In the genomic region with DNA sequence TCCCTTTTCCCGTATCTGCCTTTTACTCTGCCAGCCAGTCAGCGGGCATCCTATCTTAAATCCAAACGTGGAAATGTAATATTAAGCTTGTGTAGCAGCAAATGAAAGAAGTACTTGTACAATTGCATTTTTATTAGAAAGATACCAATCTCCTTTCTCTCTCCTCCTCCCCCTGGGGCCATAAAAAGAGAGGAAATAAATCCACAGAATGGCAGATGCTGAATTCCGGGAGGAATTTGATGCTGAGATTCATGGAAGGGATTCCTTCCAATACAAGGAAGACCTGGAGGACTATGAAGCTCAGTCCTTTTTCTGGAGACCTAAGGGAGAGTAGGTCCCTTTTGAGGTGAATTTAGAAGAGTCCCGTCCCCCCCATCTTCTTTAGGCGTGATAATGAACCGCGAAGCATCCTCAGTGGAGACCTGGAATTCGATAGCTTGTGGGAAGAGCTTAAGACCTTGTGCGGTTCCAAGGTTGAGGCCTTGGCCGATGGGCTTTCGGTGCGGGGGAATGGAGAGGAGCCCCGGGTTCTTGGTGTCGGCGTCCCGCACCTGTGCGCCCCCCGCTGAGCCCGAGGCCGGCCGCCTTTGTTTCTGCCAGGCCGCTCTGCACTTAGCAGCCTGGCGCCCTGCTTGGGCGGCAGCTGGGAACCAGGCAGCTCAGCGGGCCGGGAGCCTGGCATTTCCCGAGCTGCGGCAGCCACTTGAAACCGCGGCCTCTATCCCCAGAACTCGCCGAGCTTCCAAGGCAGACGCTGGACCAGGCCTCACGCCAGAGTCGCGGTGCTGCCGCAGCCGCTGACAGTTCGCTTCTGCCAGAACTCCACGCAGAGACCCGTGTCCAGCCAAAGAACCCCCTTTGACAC, we compare ENCODE assay signal across 10 mouse cellular contexts. TPM values are rescaled to one million over a fixed set of nuclear protein-coding genes. Genes with fewer than 3 reads are reported as not detected.
A peak's percentile ranks its signal among the peaks of the same experiment; 100 is the strongest.
DNase-seq lines count a peak whose midpoint lies in the region; ATAC-seq and TF ChIP-seq lines count a peak whose summit lies in the region.
"Had no signal": no experiment of that assay in that cellular context is flagged by ENCODE, and none has a peak within 500 bp of the region (broad histone marks: within the 10 kb centered on the region; RNA-seq: fewer than 3 reads in every experiment).

No protein-coding gene starts in this region.

- no peak for TF ChIP-seq CTCF in stomach, postnatal 0 days (IDR thresholded peaks at IDR 0.05; ENCODE audit: low read depth)

- H3K36me3 ChIP-seq in limb, embryonic 10.5 days: peaks cover 21% of the 10 kb centered on the region
- 0 out of 2 replicates have a peak, but pooled peaks cover 2% of the 10 kb centered on the region for H3K36me3 ChIP-seq in stomach, postnatal 0 days (ENCODE audit: control insufficient read depth, insufficient read depth, low read length)

- no peak for TF ChIP-seq EP300 in stomach, postnatal 0 days (optimal IDR thresholded peaks at IDR 0.05)

- 3% methylated on average over 42 of the region's 42 CpGs for WGBS in limb, embryonic 10.5 days
- WGBS in stomach, postnatal 0 days: 14% methylated on average over 39 of the region's 42 CpGs

- no peaks in the 10 kb centered on the region for H3K9me3 ChIP-seq in limb, embryonic 10.5 days (replicated peaks)
- H3K9me3 ChIP-seq in stomach, postnatal 0 days (ENCODE audit: control insufficient read depth, low read length): no peaks in the 10 kb centered on the region

- intact Hi-C loops in gastrocnemius, postnatal 14 days (cut with DNase I; ENCODE audit: low total_unique reads): no loop called here

- H3K9ac ChIP-seq in stomach, postnatal 0 days (ENCODE audit: low read length): peak overlapping the region; percentile 89

- ATAC-seq in stomach, postnatal 0 days (ENCODE audit: low FRiP score, low TSS enrichment): no peak
- no peak for ATAC-seq in erythroblast, adult 5-6 weeks (replicated peaks; ENCODE audit: low FRiP score, poor library complexity, severe bottlenecking)

- H3K27me3 ChIP-seq in limb, embryonic 10.5 days (ENCODE audit: low read depth, poor library complexity, severe bottlenecking): peaks cover 71% of the 10 kb centered on the region
- no peaks in the 10 kb centered on the region; the same call in 1 of the 2 replicates for H3K27me3 ChIP-seq in stomach, postnatal 0 days (ENCODE audit: control insufficient read depth, insufficient read depth, low read length)

- H3K4me2 ChIP-seq in stomach, postnatal 0 days (replicated peaks; ENCODE audit: low read depth): peak overlapping the region; percentile 77

- peak; percentile 36 for DNase-seq in gastrocnemius, adult 18-20 months (ENCODE audit: low spot score)
- DNase-seq in gastrocnemius, postnatal 14 days: no peak
- peak; percentile 20 for DNase-seq in ovary, postnatal 36 days (ENCODE audit: low spot score)
- DNase-seq in ovary, adult 18-20 months (ENCODE audit: low spot score): no peak
- peak; percentile 71 for DNase-seq in limb, embryonic 10.5 days (ENCODE audit: low spot score)
- no peak for DNase-seq in stomach, postnatal 0 days (ENCODE audit: low spot score)
- no peak for DNase-seq in layer of hippocampus, postnatal 14 days (ENCODE audit: low spot score in 2 of 2)

- H3K4me1 ChIP-seq in limb, embryonic 10.5 days: peaks cover 98% of the 10 kb centered on the region
- peaks cover 4% of the 10 kb centered on the region; the same call in 1 of the 2 replicates for H3K4me1 ChIP-seq in stomach, postnatal 0 days (replicated peaks; ENCODE audit: control insufficient read depth, insufficient read depth)

- H3K27ac ChIP-seq in limb, embryonic 10.5 days: peak overlapping the region; percentile 86
- peak overlapping the region; percentile 96 for H3K27ac ChIP-seq in stomach, postnatal 0 days (replicated peaks)

- peak overlapping the region; percentile 41 for H3K4me3 ChIP-seq in limb, embryonic 10.5 days
- H3K4me3 ChIP-seq in stomach, postnatal 0 days (ENCODE audit: low read depth, low read length): peak overlapping the region; percentile 65

RNA-seq across cellular contexts. Expression of gene Hoxa2, which starts 3.8 kb away (rescaled TPM):
- total RNA-seq in gastrocnemius, adult 18-20 months (2021): under 1 TPM; 0.21 to 0.27 TPM
- total RNA-seq in gastrocnemius, postnatal 14 days (2021): under 1 TPM; 0.78 to 0.86 TPM
- 4.5 and 5.3 TPM in 2 replicates for polyA plus RNA-seq in limb, embryonic 10.5 days (2016; fragmentation: Nextera tagmentation; extraction: Ambion mirVana)
- 5.1 and 5.3 TPM in 2 replicates for polyA plus RNA-seq in stomach, postnatal 0 days (2015; fragmentation: Nextera tagmentation; extraction: Ambion mirVana)
- not detected in 2 replicates for total RNA-seq in erythroblast, adult 5-6 weeks (2015; ENCODE audit: low replicate concordance)
- not detected in 2 replicates for total RNA-seq in erythroblast, adult 5-6 weeks (2017; ENCODE audit: low replicate concordance)
- not detected for total RNA-seq in layer of hippocampus, postnatal 14 days (2021)
- total RNA-seq: left cerebral cortex, adult 18-20 months had no signal
- polyA plus RNA-seq: cortical plate, adult 2 months had no signal

RNA-seq across cellular contexts. Expression of gene 5730596B20Rik, which starts 8.9 kb away (rescaled TPM):
- total RNA-seq in gastrocnemius, adult 18-20 months (2021): not detected
- under 1 TPM; 0.08 to 0.11 TPM for total RNA-seq in gastrocnemius, postnatal 14 days (2021)
- polyA plus RNA-seq in limb, embryonic 10.5 days (2016; fragmentation: Nextera tagmentation; extraction: Ambion mirVana): 1.1 and 1.3 TPM in 2 replicates
- 0.90 and 0.99 TPM in 2 replicates for polyA plus RNA-seq in stomach, postnatal 0 days (2015; fragmentation: Nextera tagmentation; extraction: Ambion mirVana)
- total RNA-seq in erythroblast, adult 5-6 weeks (2015; ENCODE audit: low replicate concordance): not detected in 2 replicates
- not detected in 2 replicates for total RNA-seq in erythroblast, adult 5-6 weeks (2017; ENCODE audit: low replicate concordance)
- total RNA-seq in layer of hippocampus, postnatal 14 days (2021): not detected
- total RNA-seq: left cerebral cortex, adult 18-20 months had no signal
- polyA plus RNA-seq: cortical plate, adult 2 months had no signal

RNA-seq across cellular contexts. Expression of gene Hoxa1, which starts 10.3 kb away (rescaled TPM):
- under 1 TPM in 1 of 2 experiments, not detected in 1; 0.19 TPM for total RNA-seq in gastrocnemius, adult 18-20 months (2021)
- total RNA-seq in gastrocnemius, postnatal 14 days (2021): under 1 TPM; 0.16 to 0.20 TPM
- 1.3 and 1.9 TPM in 2 replicates for polyA plus RNA-seq in limb, embryonic 10.5 days (2016; fragmentation: Nextera tagmentation; extraction: Ambion mirVana)
- polyA plus RNA-seq in stomach, postnatal 0 days (2015; fragmentation: Nextera tagmentation; extraction: Ambion mirVana): 0.35 and 0.56 TPM in 2 replicates
- not detected in 2 replicates for total RNA-seq in erythroblast, adult 5-6 weeks (2015; ENCODE audit: low replicate concordance)
- not detected in 2 replicates for total RNA-seq in erythroblast, adult 5-6 weeks (2017; ENCODE audit: low replicate concordance)
- not detected for total RNA-seq in layer of hippocampus, postnatal 14 days (2021)
- total RNA-seq: left cerebral cortex, adult 18-20 months had no signal
- polyA plus RNA-seq: cortical plate, adult 2 months had no signal

RNA-seq across cellular contexts. Expression of gene Hoxa4, which starts 23.1 kb away (rescaled TPM):
- total RNA-seq in gastrocnemius, adult 18-20 months (2021): 1 to 10 TPM; 2.7 to 2.9 TPM
- 1 to 10 TPM; 4.1 to 4.9 TPM for total RNA-seq in gastrocnemius, postnatal 14 days (2021)
- polyA plus RNA-seq in limb, embryonic 10.5 days (2016; fragmentation: Nextera tagmentation; extraction: Ambion mirVana): 1.6 and 1.8 TPM in 2 replicates
- 2.5 and 2.6 TPM in 2 replicates for polyA plus RNA-seq in stomach, postnatal 0 days (2015; fragmentation: Nextera tagmentation; extraction: Ambion mirVana)
- not detected in 2 replicates for total RNA-seq in erythroblast, adult 5-6 weeks (2015; ENCODE audit: low replicate concordance)
- total RNA-seq in erythroblast, adult 5-6 weeks (2017; ENCODE audit: low replicate concordance): 0.34 TPM in 1 of 2 replicates, not detected in the other
- total RNA-seq in layer of hippocampus, postnatal 14 days (2021): not detected
- total RNA-seq: left cerebral cortex, adult 18-20 months had no signal
- polyA plus RNA-seq: cortical plate, adult 2 months had no signal

RNA-seq across cellular contexts. Expression of gene Hoxa5, which starts 36.0 kb away (rescaled TPM):
- 1 to 10 TPM; 2.0 to 2.1 TPM for total RNA-seq in gastrocnemius, adult 18-20 months (2021)
- 1 to 10 TPM; 1.9 to 2.5 TPM for total RNA-seq in gastrocnemius, postnatal 14 days (2021)
- polyA plus RNA-seq in limb, embryonic 10.5 days (2016; fragmentation: Nextera tagmentation; extraction: Ambion mirVana): 9.8 and 10.4 TPM in 2 replicates
- 8.4 and 8.9 TPM in 2 replicates for polyA plus RNA-seq in stomach, postnatal 0 days (2015; fragmentation: Nextera tagmentation; extraction: Ambion mirVana)
- not detected in 2 replicates for total RNA-seq in erythroblast, adult 5-6 weeks (2015; ENCODE audit: low replicate concordance)
- total RNA-seq in erythroblast, adult 5-6 weeks (2017; ENCODE audit: low replicate concordance): 0.17 and 0.56 TPM in 2 replicates
- not detected for total RNA-seq in layer of hippocampus, postnatal 14 days (2021)
- total RNA-seq: left cerebral cortex, adult 18-20 months had no signal
- polyA plus RNA-seq: cortical plate, adult 2 months had no signal

Comparison
In these comparisons a context has a peak if more than half of its experiments do, and no peak if none do; other contexts are left out.
1. DNase-seq: peak in gastrocnemius, adult 18-20 months (single experiment), ovary, postnatal 36 days (single experiment) and limb, embryonic 10.5 days (single experiment); none in gastrocnemius, postnatal 14 days (single experiment), ovary, adult 18-20 months (single experiment), stomach, postnatal 0 days (single experiment) and layer of hippocampus, postnatal 14 days (0 of 2).